Mouse (Mus musculus): Measurements from ENCODE around the gene Rgs7.

Gene Rgs7

DNA sequence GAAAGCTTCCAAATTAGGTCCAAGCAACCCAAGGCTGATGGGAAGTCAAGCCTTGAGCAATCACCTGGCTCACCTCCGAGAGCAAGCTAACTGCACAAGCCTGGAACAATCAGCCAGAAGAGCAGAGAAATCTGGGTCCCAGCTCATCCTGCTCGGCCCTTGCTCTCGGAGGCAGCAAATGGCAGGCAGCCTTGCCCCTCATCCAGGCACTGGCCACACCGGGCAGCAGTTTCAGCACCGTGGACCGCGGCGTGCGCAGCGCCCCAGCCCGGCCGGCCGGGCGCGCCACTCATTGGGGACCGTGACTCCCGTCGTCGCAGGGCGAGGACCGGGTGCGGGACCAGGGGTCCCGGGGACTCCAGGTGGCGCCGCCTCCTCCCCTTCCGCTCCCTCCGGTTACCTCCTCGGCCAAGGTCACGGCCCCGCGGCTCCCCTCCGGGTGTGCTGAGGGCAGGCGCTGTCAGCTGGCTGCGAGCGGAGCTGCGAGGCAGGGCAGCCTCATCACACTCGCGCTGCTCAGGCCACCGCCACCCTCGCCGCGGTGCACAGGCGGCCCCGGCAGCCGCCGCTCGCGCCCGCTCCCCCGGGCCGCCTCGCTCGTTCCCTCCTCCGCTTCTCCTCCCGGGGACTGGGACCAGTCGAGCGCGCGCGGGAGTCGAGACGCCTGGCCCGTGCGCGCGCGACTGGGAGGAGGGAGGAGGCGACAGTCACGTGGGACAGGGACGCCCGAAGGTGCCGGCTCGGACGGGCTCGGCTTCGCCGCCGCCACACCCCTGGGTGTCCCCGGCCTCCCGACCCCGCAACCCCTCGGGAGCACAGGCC is at the start of gene Rgs7:
Gene Rgs7 (minus strand): TSS at position 640 of the 822 bp plus-strand sequence.
- in situ Hi-C loops (cut with MseI, MboI), result no loop called here

- in situ Hi-C loops (cut with MseI, MboI), result no loop called here
Observed at GRCm38 (mm10) chr1:175540700-175541099, 48.4 kb upstream of the Rgs7 start.

GRCm38 (mm10) chr1:175537321-175537720 is 45.0 kb upstream of the Rgs7 start:
- in situ Hi-C loops (cut with MseI, MboI), result no loop called here

- in situ Hi-C loops (cut with MseI, MboI), result no loop called here
Observed at GRCm38 (mm10) chr1:175529858-175530257, 37.6 kb upstream of the Rgs7 start.

- in situ Hi-C loops (cut with MseI, MboI), result no loop called here
Observed at GRCm38 (mm10) chr1:175524626-175525294, 32.5 kb upstream of the Rgs7 start.

GRCm38 (mm10) chr1:175523572-175523971 is 31.3 kb upstream of the Rgs7 start:
- in situ Hi-C loops (cut with MseI, MboI), result no loop called here

GRCm38 (mm10) chr1:175514543-175514942 is 22.2 kb upstream of the Rgs7 start:
- in situ Hi-C loops (cut with MseI, MboI), result no loop called here

- in situ Hi-C loops (cut with MseI, MboI), result no loop called here
Observed at GRCm38 (mm10) chr1:175512173-175512572, 19.9 kb upstream of the Rgs7 start.

DNA sequence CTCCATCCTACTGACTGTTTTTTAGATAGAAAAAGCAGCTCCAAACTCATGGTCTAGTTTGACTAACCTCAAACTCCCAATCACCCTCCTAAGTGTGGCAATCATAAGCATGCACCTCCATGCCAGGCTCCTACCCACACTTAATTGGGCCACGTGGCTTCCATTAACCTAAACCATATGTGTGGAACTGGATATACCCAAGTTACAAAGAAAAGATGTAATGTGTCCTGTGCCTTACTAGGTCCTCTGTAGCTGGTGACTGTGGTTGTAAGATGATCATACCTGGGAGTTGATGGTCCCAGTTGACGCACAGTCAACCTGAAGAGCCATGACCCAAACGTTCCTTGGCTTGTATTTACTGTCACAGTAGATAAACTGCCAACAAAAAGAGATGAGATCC is 17.7 kb upstream of the Rgs7 start:
- in situ Hi-C loops (cut with MseI, MboI), result no loop called here

- in situ Hi-C loops (cut with MseI, MboI), result no loop called here
Observed at GRCm38 (mm10) chr1:175492683-175493043, 363 bp upstream of the Rgs7 start.

DNA sequence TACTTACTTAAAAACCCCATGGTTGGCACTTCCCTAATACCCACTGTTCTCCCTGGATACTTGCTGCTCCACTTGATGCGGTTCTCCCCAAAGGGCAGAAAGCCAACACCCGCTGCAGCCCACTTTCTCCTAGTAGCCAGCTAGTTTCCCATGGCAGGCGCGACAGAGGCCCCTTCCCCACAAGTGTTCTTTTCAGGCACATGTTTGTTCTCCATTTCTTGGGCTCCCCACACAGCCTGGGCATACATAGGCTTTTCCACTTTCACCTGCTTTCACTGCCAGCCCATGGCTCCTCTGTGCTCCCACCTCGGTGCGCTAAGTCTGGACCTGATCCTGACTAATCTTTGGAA is 814 bp downstream of the Rgs7 start:
- in situ Hi-C loops (cut with MseI, MboI), result no loop called here

DNA sequence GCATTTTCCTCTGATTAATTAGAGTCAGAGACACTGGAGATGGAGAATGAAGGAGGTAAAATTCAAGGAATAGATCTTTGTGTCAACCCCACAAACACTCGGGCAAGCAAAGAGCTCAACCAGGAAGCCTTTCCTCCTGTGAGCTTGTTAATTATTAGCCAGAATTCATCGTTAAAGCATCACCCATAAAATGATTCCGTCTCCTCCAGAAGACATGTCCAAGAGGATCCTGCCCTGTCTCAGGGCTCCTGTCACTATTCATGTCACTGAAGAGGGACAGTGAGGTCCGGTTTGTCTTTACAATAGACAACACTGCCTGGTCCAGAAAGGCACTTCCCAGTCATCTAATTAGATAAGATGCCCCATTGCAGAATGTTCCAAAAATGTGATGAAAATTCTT is 7.2 kb downstream of the Rgs7 start:
- in situ Hi-C loops (cut with MseI, MboI), result no loop called here

- in situ Hi-C loops (cut with MseI, MboI), result no loop called here
Observed at GRCm38 (mm10) chr1:175473060-175473459, 19.2 kb downstream of the Rgs7 start.

DNA sequence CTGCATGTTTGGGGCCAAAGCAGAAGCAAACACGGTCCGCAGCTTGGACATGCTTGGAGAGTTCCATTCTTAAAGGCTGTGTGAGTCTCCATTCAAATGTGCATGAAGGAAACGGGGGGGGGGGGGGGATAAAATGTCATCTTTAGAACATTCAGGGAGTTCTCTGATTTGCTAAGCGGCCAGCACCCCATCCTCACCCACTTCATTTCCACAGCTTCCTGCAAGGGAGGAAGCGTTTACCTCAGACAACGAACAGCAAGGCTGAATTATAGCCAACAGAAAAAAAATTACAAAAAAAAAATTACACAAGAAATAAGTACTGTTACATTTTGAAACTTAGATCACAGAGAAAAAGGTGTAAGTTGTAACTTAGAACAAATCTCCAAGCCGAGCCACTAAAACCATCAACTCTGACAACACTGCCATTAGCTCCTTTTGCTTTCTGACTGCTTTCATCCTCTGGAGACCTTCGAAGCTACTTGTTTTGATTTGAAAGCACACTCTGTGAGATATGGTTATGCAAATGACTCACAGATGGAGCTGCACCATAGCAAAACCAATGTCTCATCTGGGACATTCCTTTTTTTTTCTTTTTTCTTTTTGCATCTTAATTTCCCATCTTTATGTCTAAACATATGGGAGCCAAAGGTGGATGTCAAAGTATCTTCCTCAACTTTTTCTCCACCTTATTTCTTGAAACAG is 23.1 kb downstream of the Rgs7 start:
- in situ Hi-C loops (cut with MseI, MboI), result no loop called here

DNA sequence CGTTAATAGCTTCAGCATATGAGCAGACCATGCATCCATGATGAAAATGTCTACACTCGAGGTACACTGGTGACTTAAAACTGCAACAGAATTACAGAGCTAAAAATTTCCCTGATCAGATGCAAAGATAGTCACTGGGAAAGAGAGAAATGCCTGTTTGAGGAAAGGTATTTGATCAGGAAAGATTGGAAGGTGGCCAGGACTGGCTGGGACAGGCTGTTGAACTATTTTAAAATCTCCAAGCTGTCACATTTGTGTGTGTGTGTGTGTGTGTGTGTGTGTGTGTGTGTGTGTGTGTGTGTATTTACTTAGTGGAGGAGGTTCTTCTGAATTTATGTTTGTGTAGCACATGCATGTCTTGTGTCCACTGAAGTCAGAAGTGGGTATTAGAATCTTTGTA is 27.7 kb downstream of the Rgs7 start:
- in situ Hi-C loops (cut with MseI, MboI), result no loop called here

GRCm38 (mm10) chr1:175462351-175462750 is 29.9 kb downstream of the Rgs7 start:
- in situ Hi-C loops (cut with MseI, MboI), result no loop called here

DNA sequence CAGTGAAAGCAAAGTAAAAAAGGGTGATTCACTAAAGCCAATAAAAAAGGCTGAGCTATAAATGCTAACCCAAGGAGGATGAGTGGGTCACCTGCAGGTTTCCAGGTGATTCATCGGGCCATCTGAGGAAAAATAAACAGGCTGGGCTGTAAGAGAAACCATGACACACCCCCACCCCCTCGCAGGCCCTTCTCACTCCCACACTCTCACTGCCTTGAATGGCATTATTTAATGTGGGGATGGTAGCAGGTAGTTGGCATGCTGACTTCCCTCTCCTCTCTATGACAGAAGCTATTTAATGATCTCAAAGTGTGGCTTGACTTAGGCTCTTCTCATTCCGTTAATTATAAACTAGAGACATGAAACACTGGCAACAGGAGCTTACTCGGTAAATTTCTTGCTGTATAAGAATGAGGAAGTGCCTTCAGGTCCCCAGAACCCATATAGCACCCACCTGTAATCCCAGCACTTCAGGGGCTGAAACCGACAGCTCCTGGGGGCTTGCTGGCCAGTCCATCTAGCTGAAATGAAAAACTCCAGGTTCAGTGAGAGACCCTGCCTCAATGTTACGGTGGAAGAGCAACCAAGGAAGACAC is 38.2 kb downstream of the Rgs7 start:
- in situ Hi-C loops (cut with MseI, MboI), result no loop called here

- in situ Hi-C loops (cut with MseI, MboI), result no loop called here
Observed at GRCm38 (mm10) chr1:175448017-175448416, 44.3 kb downstream of the Rgs7 start.

DNA sequence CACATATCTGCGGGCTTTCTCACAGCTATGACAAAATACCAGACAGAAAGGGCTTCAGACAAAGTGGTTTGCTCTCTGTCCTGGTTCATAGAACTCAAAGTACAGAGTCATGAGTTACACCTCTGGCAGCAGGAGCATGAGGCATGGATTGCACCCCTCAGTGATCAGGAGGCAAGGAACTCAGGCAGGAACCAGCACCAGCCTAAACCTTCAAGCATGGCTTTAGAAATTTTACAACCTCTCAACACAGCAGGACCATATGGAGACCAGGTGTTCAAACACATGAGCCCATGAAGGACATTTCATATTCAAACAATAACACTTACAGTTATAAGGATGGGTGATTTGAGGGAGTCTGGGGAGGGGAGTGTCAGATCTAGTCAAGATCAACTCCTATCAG is 49.4 kb downstream of the Rgs7 start:
- in situ Hi-C loops (cut with MseI, MboI), result no loop called here

- in situ Hi-C loops (cut with MseI, MboI), result no loop called here
Observed at GRCm38 (mm10) chr1:175442025-175442424, 50.3 kb downstream of the Rgs7 start.

DNA sequence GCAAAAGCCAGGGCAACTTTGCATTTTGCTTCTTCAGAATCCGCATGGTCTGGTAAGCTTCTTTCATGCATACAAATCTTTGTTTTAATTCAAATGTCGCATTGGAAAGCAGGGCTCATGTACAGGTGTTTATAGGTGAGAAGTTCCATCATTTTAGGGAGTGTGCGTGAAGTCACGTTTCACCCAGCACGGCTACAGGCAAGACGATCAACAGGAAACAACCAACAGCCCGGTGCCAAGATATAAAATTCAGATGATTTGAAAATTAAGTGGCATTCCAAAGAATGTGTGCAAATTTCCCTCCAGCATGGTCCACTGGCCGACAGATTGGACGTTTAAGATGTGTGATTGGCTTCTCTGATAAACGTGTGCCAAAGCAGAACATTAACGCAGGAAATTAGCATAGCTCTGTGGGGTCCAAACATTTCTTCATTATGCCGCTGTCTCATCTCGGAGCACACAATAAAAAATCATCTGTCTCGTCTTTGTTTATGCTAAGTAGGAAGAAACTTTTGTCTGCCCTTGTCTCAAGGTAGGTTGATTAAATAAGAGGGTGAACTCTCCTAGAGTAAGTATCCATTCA is 58.6 kb downstream of the Rgs7 start:
- in situ Hi-C loops (cut with MseI, MboI), result no loop called here

- in situ Hi-C loops (cut with MseI, MboI), result no loop called here
Observed at GRCm38 (mm10) chr1:175433128-175433527, 59.2 kb downstream of the Rgs7 start.

Data from mouse trophoblast stem cell (cell line).